Mouse (Mus musculus) forebrain, embryonic 11.5 days (tissue): ENCODE results near the gene Gfra1. TPM values are rescaled to one million over a fixed set of nuclear protein-coding genes. Genes with fewer than 3 reads are reported as not detected.

Source experiments
- ATAC-seq: fragments of 200-750 bp; cut with Nextera tagmentation; replicated peaks from 2 replicates; pipeline ENCODE4 v1.8.0; 2017; ENCODE audit warnings: moderate TSS enrichment; ENCODE audit not compliant: low FRiP score
- DNase-seq: peaks from one replicate; pipeline ENCODE4 v3.0.0-alpha.2; 2017; ENCODE audit warnings: low spot score
- H3K27ac ChIP-seq: fragments of 300-500 bp; sonication (generic); 2 replicates; pipeline ENCODE4 v1.5.1; 2014; ENCODE audit warnings: low read depth, low read length
- H3K27me3 ChIP-seq: fragments of 300-500 bp; sonication (generic); 2 replicates; pipeline ENCODE4 v1.6.1; 2014; ENCODE audit warnings: mild to moderate bottlenecking, low read length, mixed read lengths; ENCODE audit not compliant: control insufficient read depth, insufficient read depth
- H3K36me3 ChIP-seq: fragments of 300-500 bp; sonication (generic); 2 replicates; pipeline ENCODE4 v1.6.1; 2014; ENCODE audit warnings: mild to moderate bottlenecking, low read length, moderate library complexity, mixed read lengths; ENCODE audit not compliant: control insufficient read depth, insufficient read depth
- H3K4me1 ChIP-seq: fragments of 300-500 bp; sonication (generic); replicated peaks from 2 replicates; pipeline ENCODE4 v1.6.1; 2014; ENCODE audit warnings: low read length, mixed read lengths; ENCODE audit not compliant: control insufficient read depth, insufficient read depth
- H3K4me2 ChIP-seq: fragments of 300-500 bp; sonication (generic); 2 replicates; pipeline ENCODE4 v1.6.1; 2014; ENCODE audit warnings: low read depth, mild to moderate bottlenecking, low read length, moderate library complexity, mixed read lengths; ENCODE audit not compliant: severe bottlenecking
- H3K4me3 ChIP-seq: fragments of 300-500 bp; sonication (generic); 2 replicates; pipeline ENCODE4 v1.5.1; 2014; ENCODE audit warnings: low read depth, low read length
- H3K9ac ChIP-seq: fragments of 300-500 bp; sonication (generic); 2 replicates; pipeline ENCODE4 v1.6.1; 2014; ENCODE audit warnings: low read length
- H3K9me3 ChIP-seq: fragments of 300-500 bp; sonication (generic); 2 replicates; pipeline ENCODE4 v1.6.1; 2016; ENCODE audit warnings: low read length, mixed read lengths; ENCODE audit not compliant: control insufficient read depth
- WGBS: fragments of 180-500 bp; shearing (Covaris S2); extraction: QIAGEN DNeasy Blood & Tissue Kit; methylation state at CpG from one replicate; pipeline ENCODE4 v1.1.7; 2014; 5-methylcytosine and 5-hydroxymethylcytosine counted together
- polyA plus RNA-seq: library from polyadenylated mRNA; unstranded; fragments of >200 nt; fragmentation: Nextera tagmentation; extraction: Ambion mirVana; gene quantifications from 2 replicates; pipeline ENCODE4 v1.2.1, GENCODE M21; 2014

Gfra1 gene
- polyA plus RNA-seq, 1 experiment from 2014 or later = 9.6 TPM

GRCm38 (mm10) chr19:58436874-58437273 is 18.8 kb downstream of the Gfra1 start:
- DNase-seq (no peak), ATAC-seq (no peak)
- peaks cover 4% of the 10 kb centered on the region; the same call in 1 of the 2 replicates for H3K4me1 ChIP-seq
- no peaks in the 10 kb centered on the region for H3K36me3 ChIP-seq
- H3K9ac ChIP-seq = no peak overlapping the region
- 82% methylated on average over 3 of the region's 3 CpGs for WGBS
- no peak overlapping the region for H3K4me3 ChIP-seq
- no peaks in the 10 kb centered on the region for H3K9me3 ChIP-seq
- no peak overlapping the region for H3K27ac ChIP-seq
- H3K27me3 ChIP-seq = peaks cover 2% of the 10 kb centered on the region; the same call in 1 of the 2 replicates
- no peak overlapping the region for H3K4me2 ChIP-seq

GRCm38 (mm10) chr19:58435877-58436276 is 19.8 kb downstream of the Gfra1 start:
- DNase-seq (no peak), ATAC-seq (no peak)
- no peaks in the 10 kb centered on the region for H3K36me3 ChIP-seq
- 83% methylated on average over 5 of the region's 5 CpGs for WGBS
- H3K9me3 ChIP-seq = no peaks in the 10 kb centered on the region
- peaks cover 2% of the 10 kb centered on the region; the same call in 1 of the 2 replicates for H3K27me3 ChIP-seq
- H3K4me1 ChIP-seq = peaks cover 4% of the 10 kb centered on the region; the same call in 1 of the 2 replicates
- H3K27ac ChIP-seq = no peak overlapping the region
- H3K4me2 ChIP-seq = no peak overlapping the region
- H3K9ac ChIP-seq = no peak overlapping the region
- no peak overlapping the region for H3K4me3 ChIP-seq

DNA sequence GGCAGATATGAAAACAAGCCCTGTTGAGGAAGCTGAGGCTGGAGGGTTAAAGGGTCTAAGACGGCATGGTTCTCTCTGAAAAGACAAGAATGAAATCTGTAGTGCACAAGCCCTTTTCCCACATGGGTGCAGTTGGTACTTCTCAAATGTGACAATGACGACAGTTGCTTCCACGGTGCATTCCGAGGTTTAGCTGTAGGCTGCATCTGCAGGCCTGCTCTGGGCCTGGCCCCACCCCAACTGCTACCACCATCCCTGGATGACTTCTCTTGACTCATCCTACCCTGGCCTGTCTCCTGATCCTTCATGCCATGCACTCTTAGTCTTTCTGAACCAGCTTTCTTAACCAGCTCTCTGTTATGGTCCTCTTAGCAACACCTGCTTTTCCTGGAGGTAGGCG is 22.9 kb downstream of the Gfra1 start:
- no peaks in the 10 kb centered on the region for H3K9me3 ChIP-seq
- no peak overlapping the region for H3K9ac ChIP-seq
- H3K36me3 ChIP-seq = no peaks in the 10 kb centered on the region
- no peak overlapping the region for H3K4me2 ChIP-seq
- DNase-seq (no peak), ATAC-seq (no peak)
- H3K4me3 ChIP-seq = no peak overlapping the region
- H3K27me3 ChIP-seq = peaks cover 2% of the 10 kb centered on the region; the same call in 1 of the 2 replicates
- WGBS = 87% methylated on average over 5 of the region's 5 CpGs
- peaks cover 4% of the 10 kb centered on the region; the same call in 1 of the 2 replicates for H3K4me1 ChIP-seq
- H3K27ac ChIP-seq = no peak overlapping the region

- Histone ChIP-seq H3K9ac (no peak overlapping the region), H3K4me1 (no peaks in the 10 kb centered on the region), H3K4me2 (no peak overlapping the region), H3K4me3 (no peak overlapping the region), H3K27me3 (no peaks in the 10 kb centered on the region), H3K36me3 (no peaks in the 10 kb centered on the region), H3K9me3 (no peaks in the 10 kb centered on the region), H3K27ac (no peak overlapping the region)
- ATAC-seq (no peak), DNase-seq (no peak)
- WGBS = 78% methylated on average over 4 of the region's 4 CpGs
Measured at GRCm38 (mm10) chr19:58428546-58428945, 27.2 kb downstream of the Gfra1 start.

GRCm38 (mm10) chr19:58427348-58427747 is 28.4 kb downstream of the Gfra1 start:
- H3K9ac ChIP-seq = no peak overlapping the region
- no peak overlapping the region for H3K4me2 ChIP-seq
- H3K27me3 ChIP-seq = no peaks in the 10 kb centered on the region
- no peak overlapping the region for H3K4me3 ChIP-seq
- H3K9me3 ChIP-seq = no peaks in the 10 kb centered on the region
- ATAC-seq = no peak
- WGBS = 90% methylated on average over 2 of the region's 2 CpGs
- H3K4me1 ChIP-seq = no peaks in the 10 kb centered on the region
- no peak for DNase-seq
- no peak overlapping the region for H3K27ac ChIP-seq
- H3K36me3 ChIP-seq = no peaks in the 10 kb centered on the region

DNA sequence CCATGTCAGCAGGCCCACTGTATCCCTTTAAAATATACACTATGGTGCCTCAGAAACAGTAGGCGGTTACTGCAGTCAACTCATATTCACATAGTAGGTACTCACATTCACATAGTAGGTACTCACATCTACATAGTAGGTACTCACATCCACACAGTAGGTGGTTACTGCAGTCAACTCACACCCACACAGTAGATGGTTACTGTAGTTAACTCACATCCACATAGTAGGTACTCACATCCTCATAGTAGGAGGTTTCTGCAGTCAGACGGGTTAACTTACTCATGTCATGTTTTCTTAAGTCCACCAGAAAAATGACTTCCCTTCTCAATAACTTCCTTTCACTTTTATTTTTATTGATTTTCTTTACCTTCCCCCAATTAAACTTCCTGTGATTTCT is 30.8 kb downstream of the Gfra1 start:
- no peaks in the 10 kb centered on the region for H3K4me1 ChIP-seq
- DNase-seq = no peak
- 92% methylated on average over 2 of the region's 2 CpGs for WGBS
- no peak overlapping the region for H3K27ac ChIP-seq
- no peaks in the 10 kb centered on the region for H3K36me3 ChIP-seq
- no peak overlapping the region for H3K4me3 ChIP-seq
- no peak overlapping the region for H3K4me2 ChIP-seq
- no peaks in the 10 kb centered on the region for H3K9me3 ChIP-seq
- H3K9ac ChIP-seq = no peak overlapping the region
- no peaks in the 10 kb centered on the region for H3K27me3 ChIP-seq
- ATAC-seq = no peak

DNA sequence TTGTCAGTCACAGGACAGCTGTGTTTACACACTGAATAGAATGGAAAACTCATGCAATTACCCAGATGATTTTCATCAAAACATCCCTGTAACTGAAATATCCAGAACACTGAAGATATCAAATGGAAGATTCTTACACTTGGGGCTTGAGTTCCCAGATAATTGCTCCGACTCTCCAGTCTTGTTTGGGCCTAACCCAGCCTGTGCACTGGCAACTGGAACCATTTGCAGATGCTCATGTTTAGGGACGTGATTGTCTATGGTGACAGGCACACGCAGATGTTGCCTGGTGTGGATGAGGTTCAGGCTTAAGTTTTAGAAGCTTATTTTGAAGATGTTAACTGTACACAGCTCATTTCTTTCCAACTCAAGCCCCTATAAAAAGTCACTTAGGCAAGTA is 31.5 kb downstream of the Gfra1 start:
- no peaks in the 10 kb centered on the region for H3K4me1 ChIP-seq
- H3K4me2 ChIP-seq = no peak overlapping the region
- no peak overlapping the region for H3K4me3 ChIP-seq
- ATAC-seq (no peak), DNase-seq (no peak)
- WGBS = 86% methylated on average over 3 of the region's 3 CpGs
- H3K27me3 ChIP-seq = no peaks in the 10 kb centered on the region
- no peak overlapping the region for H3K9ac ChIP-seq
- no peaks in the 10 kb centered on the region for H3K9me3 ChIP-seq
- H3K36me3 ChIP-seq = no peaks in the 10 kb centered on the region
- no peak overlapping the region for H3K27ac ChIP-seq

DNA sequence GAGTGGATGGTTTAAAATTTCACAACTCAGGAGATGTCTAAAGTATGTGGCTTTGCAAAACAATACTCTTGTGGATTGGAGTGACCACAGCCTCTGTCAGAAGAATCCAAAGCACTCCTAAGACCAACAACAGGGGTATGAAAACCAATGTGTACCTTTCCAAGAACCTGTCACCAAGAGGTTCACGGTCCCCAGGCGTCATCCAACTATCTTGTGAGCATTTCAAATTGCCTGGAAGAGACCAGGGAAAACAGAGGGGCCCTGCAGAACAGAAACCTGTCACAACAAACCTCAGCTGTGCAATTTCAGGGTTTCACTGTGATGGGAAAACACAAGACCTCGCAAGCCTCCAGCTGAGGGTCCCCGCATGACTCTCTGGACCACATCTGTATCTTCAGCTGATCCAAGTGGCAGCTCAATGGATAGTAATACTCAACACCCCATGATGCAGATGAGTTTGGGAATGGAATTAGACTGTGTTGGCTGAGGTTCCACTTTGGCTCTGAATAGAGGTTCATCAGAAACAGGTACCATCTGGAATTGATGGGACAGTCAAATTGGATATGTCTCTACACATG is 32.7 kb downstream of the Gfra1 start:
- Histone ChIP-seq H3K9ac (no peak overlapping the region), H3K36me3 (no peaks in the 10 kb centered on the region), H3K27ac (no peak overlapping the region), H3K27me3 (no peaks in the 10 kb centered on the region), H3K4me3 (no peak overlapping the region), H3K9me3 (no peaks in the 10 kb centered on the region), H3K4me2 (no peak overlapping the region), H3K4me1 (no peaks in the 10 kb centered on the region)
- ATAC-seq (no peak), DNase-seq (no peak)
- WGBS = 95% methylated on average over 4 of the region's 4 CpGs

DNA sequence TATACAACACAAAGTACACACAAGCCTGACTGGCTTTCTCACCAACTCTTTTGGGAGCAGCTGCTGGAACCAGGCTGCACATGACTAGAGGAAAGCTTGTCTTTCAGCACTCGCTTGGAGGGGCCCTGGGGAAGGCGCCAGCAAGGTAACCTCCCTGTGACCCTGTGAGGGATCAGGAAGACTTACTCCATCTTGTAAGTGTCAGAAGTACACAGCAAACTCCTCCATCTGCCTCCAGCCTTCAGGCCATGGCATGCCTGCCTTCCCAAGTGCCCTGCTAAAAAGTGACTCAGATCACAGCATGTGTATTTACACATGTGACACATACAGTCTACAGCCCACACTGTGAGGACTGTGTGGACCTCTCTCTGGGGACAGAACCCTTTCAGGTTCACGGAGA is 36.0 kb downstream of the Gfra1 start:
- Histone ChIP-seq H3K9ac (no peak overlapping the region), H3K27ac (no peak overlapping the region), H3K4me1 (no peaks in the 10 kb centered on the region), H3K4me2 (no peak overlapping the region), H3K27me3 (no peaks in the 10 kb centered on the region), H3K9me3 (no peaks in the 10 kb centered on the region), H3K36me3 (no peaks in the 10 kb centered on the region), H3K4me3 (no peak overlapping the region)
- WGBS = 69% methylated on average over 3 of the region's 3 CpGs
- no peak for DNase-seq
- ATAC-seq = no peak
